Mouse (Mus musculus) stomach, embryonic 15.5 days (tissue): ENCODE results near the gene Rpp14. TPM values are rescaled to one million over a fixed set of nuclear protein-coding genes. Genes with fewer than 3 reads are reported as not detected.
A peak's percentile ranks its signal among the peaks of the same experiment; 100 is the strongest.

Source experiments
- ATAC-seq: fragments of 200-750 bp; cut with Nextera tagmentation; 2 replicates; pipeline ENCODE4 v1.8.0; 2017; ENCODE audit warnings: low read depth, moderate number of reproducible peaks, moderate TSS enrichment; ENCODE audit not compliant: insufficient read depth, low FRiP score
- H3K27ac ChIP-seq: fragments of 300-500 bp; sonication (generic); 2 replicates; pipeline ENCODE4 v1.5.1; 2015; ENCODE audit warnings: mild to moderate bottlenecking, inconsistent platforms
- H3K27me3 ChIP-seq: fragments of 300-500 bp; sonication (generic); replicated peaks from 2 replicates; pipeline ENCODE4 v1.6.1; 2015; ENCODE audit warnings: inconsistent platforms
- H3K36me3 ChIP-seq: fragments of 300-500 bp; sonication (generic); 2 replicates; pipeline ENCODE4 v1.6.1; 2015; ENCODE audit warnings: inconsistent platforms
- H3K4me1 ChIP-seq: fragments of 300-500 bp; sonication (generic); 2 replicates; pipeline ENCODE4 v1.6.1; 2015; ENCODE audit warnings: inconsistent platforms
- H3K4me2 ChIP-seq: fragments of 300-500 bp; sonication (generic); 2 replicates; pipeline ENCODE4 v1.6.1; 2015; ENCODE audit warnings: mild to moderate bottlenecking, inconsistent platforms
- H3K4me3 ChIP-seq: fragments of 300-500 bp; sonication (generic); replicated peaks from 2 replicates; pipeline ENCODE4 v1.5.1; 2015; ENCODE audit warnings: inconsistent platforms
- H3K9ac ChIP-seq: fragments of 300-500 bp; sonication (generic); 2 replicates; pipeline ENCODE4 v1.6.1; 2015; ENCODE audit warnings: inconsistent platforms
- H3K9me3 ChIP-seq: fragments of 300-500 bp; sonication (generic); 2 replicates; pipeline ENCODE4 v1.6.1; 2016; ENCODE audit warnings: inconsistent platforms
- whole genome bisulfite sequencing: fragments of 180-500 bp; shearing (Covaris S2); methylation state at CpG from one replicate; pipeline ENCODE4 v1.1.7; 2015; 5-methylcytosine and 5-hydroxymethylcytosine counted together
- polyA plus RNA-seq: library from polyadenylated mRNA; unstranded; fragments of >200 nt; fragmentation: Nextera tagmentation; extraction: Ambion mirVana; gene quantifications from 2 replicates; pipeline ENCODE4 v1.2.1, GENCODE M21; 2015

Rpp14 gene
- polyA plus RNA-seq, 1 experiment from 2014 or later = 52.3 TPM

DNA sequence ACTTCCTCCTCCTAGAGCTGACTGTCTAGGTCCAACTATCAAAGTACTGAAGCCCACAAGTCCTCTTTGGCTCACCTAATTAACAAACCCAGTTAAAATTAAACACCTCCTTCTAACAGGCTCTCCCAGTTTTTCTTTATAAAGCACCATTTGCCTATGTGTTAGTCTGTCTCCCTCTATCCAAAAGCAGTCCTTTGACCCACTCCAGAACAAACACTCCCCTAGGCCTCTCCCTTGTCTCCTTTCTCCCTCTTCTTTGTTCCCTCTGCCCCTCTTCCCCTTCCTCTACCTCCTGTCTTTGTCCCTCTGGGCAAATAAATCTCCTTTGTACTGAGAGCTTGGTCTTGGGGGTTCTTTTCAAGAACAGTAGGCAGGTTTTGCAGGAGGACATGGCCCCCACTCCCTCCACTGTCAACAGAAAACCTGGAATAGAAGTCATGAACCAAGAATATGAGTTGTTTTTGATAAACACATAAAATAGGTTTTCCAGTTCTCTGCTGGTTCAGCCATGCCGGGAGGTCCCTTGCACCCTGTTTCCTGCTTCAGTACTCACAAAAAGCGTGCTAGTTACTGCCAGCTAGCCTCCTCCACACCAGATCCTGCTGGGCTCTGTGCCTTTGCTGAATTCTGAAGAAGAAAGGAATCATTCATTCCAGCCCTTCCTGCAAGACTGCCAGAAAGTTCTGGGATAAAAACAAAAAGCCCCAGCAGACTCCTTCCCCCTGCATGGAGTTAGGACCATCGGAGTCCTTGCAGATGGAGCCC, 17.4 kb upstream of the Rpp14 start:
- Histone ChIP-seq H3K4me3 (no peak overlapping the region), H3K27me3 (no peaks in the 10 kb centered on the region), H3K9ac (no peak overlapping the region), H3K4me1 (no peaks in the 10 kb centered on the region), H3K27ac (no peak overlapping the region), H3K9me3 (no peaks in the 10 kb centered on the region), H3K4me2 (no peak overlapping the region), H3K36me3 (no peaks in the 10 kb centered on the region)
- ATAC-seq = no peak
- WGBS = 57% methylated on average over 3 of the region's 3 CpGs

GRCm38 (mm10) chr14:8063835-8064785, 16.1 kb upstream of the Rpp14 start:
- 82% methylated on average over 8 of the region's 8 CpGs for WGBS

GRCm38 (mm10) chr14:8080718-8081117, 551 bp downstream of the Rpp14 start:
- ATAC-seq = peak; percentile 48; the same call in 1 of the 2 replicates
- peak overlapping the region; percentile 89 for H3K4me2 ChIP-seq
- peak overlapping the region; percentile 79 for H3K4me3 ChIP-seq
- H3K27me3 ChIP-seq = no peaks in the 10 kb centered on the region
- H3K4me1 ChIP-seq = peaks cover 11% of the 10 kb centered on the region; the same call in 1 of the 2 replicates
- H3K9ac ChIP-seq = peak overlapping the region; percentile 78
- WGBS = 4% methylated on average over 11 of the region's 11 CpGs
- peak overlapping the region; percentile 98 for H3K27ac ChIP-seq
- 0 out of 2 replicates have a peak, but pooled peaks cover 8% of the 10 kb centered on the region for H3K36me3 ChIP-seq
- H3K9me3 ChIP-seq = no peaks in the 10 kb centered on the region

More at GRCm38 (mm10) chr14:8063835-8064785, 16.1 kb upstream of the Rpp14 start:
- ATAC-seq = 0 out of 2 replicates have a peak, but pooled peaks have one; percentile 22
- H3K27me3 ChIP-seq = no peaks in the 10 kb centered on the region
- H3K9ac ChIP-seq = no peak overlapping the region
- no peak overlapping the region for H3K4me2 ChIP-seq
- no peaks in the 10 kb centered on the region for H3K36me3 ChIP-seq
- no peak overlapping the region for H3K27ac ChIP-seq
- H3K4me3 ChIP-seq = no peak overlapping the region
- H3K4me1 ChIP-seq = no peaks in the 10 kb centered on the region
- H3K9me3 ChIP-seq = no peaks in the 10 kb centered on the region

- Histone ChIP-seq H3K4me2 (no peak overlapping the region), H3K27ac (no peak overlapping the region), H3K4me3 (no peak overlapping the region), H3K9me3 (no peaks in the 10 kb centered on the region), H3K9ac (no peak overlapping the region), H3K27me3 (no peaks in the 10 kb centered on the region), H3K36me3 (peaks cover 17% of the 10 kb centered on the region; the same call in 1 of the 2 replicates), H3K4me1 (peaks cover 11% of the 10 kb centered on the region; the same call in 1 of the 2 replicates)
- WGBS = 91% methylated on average over 1 of the region's 1 CpGs
- no peak for ATAC-seq
These were observed 2.8 kb downstream of the Rpp14 start for GRCm38 (mm10) chr14:8082949-8083348.

GRCm38 (mm10) chr14:8089016-8089415, 8.8 kb downstream of the Rpp14 start:
- Histone ChIP-seq H3K36me3 (peaks cover 33% of the 10 kb centered on the region), H3K9me3 (no peaks in the 10 kb centered on the region), H3K27me3 (no peaks in the 10 kb centered on the region), H3K9ac (no peak overlapping the region), H3K27ac (no peak overlapping the region), H3K4me3 (no peak overlapping the region), H3K4me2 (no peak overlapping the region), H3K4me1 (no peaks in the 10 kb centered on the region)
- ATAC-seq = no peak
- 84% methylated on average over 2 of the region's 2 CpGs for WGBS

GRCm38 (mm10) chr14:8092573-8092972, 12.4 kb downstream of the Rpp14 start:
- Histone ChIP-seq H3K36me3 (peaks cover 21% of the 10 kb centered on the region), H3K9me3 (no peaks in the 10 kb centered on the region), H3K4me1 (peaks cover 6% of the 10 kb centered on the region; the same call in 1 of the 2 replicates), H3K27me3 (no peaks in the 10 kb centered on the region), H3K4me2 (no peak overlapping the region), H3K9ac (no peak overlapping the region), H3K4me3 (no peak overlapping the region), H3K27ac (no peak overlapping the region)
- 87% methylated on average over 2 of the region's 2 CpGs for WGBS
- ATAC-seq = no peak

GRCm38 (mm10) chr14:8093427-8093826, 13.3 kb downstream of the Rpp14 start:
- Histone ChIP-seq H3K27ac (no peak overlapping the region), H3K9ac (no peak overlapping the region), H3K4me3 (no peak overlapping the region), H3K4me2 (no peak overlapping the region), H3K9me3 (no peaks in the 10 kb centered on the region), H3K4me1 (peaks cover 9% of the 10 kb centered on the region), H3K27me3 (no peaks in the 10 kb centered on the region), H3K36me3 (peaks cover 18% of the 10 kb centered on the region)
- no peak for ATAC-seq
- 66% methylated on average over 5 of the region's 5 CpGs for WGBS

DNA sequence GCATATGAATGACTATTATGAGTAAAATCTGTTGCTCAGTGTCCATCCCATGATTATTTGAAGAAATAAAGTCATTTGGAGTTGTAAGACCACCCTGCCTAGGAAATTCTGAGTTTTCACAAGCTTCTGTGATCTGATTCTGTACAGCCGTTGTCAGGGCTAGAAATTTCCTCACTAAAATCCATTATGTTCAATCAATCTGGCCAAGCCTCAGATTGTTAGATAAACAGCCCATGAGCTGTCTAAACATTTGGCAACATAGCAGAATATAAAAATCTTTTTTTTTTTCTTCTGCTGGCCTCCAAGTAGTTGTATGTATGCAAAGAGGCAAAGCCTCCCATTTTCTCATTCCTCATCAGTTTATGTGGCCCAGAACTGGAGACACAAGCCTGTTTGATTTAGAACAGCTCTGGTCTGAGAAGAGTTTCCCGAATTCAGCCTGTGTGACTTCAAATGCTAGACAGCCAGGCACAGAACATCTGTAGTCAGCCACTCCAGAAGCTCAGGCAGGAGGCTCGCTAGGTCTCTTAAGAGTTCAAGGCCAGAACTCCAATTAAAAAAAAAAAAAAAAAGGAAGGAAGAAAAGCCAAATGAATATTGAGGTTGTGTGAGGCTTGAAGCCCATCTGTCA, 14.9 kb downstream of the Rpp14 start:
- peaks cover 9% of the 10 kb centered on the region for H3K4me1 ChIP-seq
- H3K27ac ChIP-seq = peak overlapping the region; percentile 88
- peaks cover 2% of the 10 kb centered on the region; the same call in 1 of the 2 replicates for H3K36me3 ChIP-seq
- H3K9me3 ChIP-seq = no peaks in the 10 kb centered on the region
- WGBS = 28% methylated on average over 3 of the region's 3 CpGs
- H3K4me3 ChIP-seq = no peak overlapping the region
- no peak overlapping the region; the same call in 1 of the 2 replicates for H3K4me2 ChIP-seq
- no peak for ATAC-seq
- H3K9ac ChIP-seq = no peak overlapping the region
- no peaks in the 10 kb centered on the region for H3K27me3 ChIP-seq

DNA sequence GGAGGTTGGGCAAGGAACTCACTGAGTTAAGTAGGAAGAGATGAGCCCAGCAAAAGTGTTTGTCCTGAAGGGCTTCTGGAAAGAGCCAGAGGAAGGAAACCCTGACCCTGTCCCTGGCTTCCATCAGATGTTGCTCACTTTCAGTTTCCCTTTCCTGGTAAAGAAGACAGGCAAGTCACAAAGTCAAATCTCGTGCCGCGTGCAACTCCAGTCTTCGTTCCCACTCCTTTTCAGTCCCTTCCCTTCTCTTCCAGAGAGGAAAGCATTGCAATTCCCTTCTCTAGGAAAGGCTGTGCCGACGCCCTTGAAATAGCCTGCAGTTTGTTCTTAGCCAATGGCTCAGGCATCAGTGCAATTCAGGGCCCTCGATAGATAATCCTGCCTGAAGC, 15.4 kb downstream of the Rpp14 start:
- WGBS = 39% methylated on average over 7 of the region's 7 CpGs
- no peak overlapping the region for H3K9ac ChIP-seq
- ATAC-seq = no peak
- H3K27me3 ChIP-seq = no peaks in the 10 kb centered on the region
- no peaks in the 10 kb centered on the region for H3K9me3 ChIP-seq
- peaks cover 9% of the 10 kb centered on the region for H3K4me1 ChIP-seq
- peak overlapping the region; percentile 88 for H3K27ac ChIP-seq
- no peak overlapping the region for H3K4me3 ChIP-seq
- H3K36me3 ChIP-seq = no peaks in the 10 kb centered on the region
- peak overlapping the region; percentile 35 for H3K4me2 ChIP-seq

- Histone ChIP-seq H3K4me2 (peak within 1 kb of the TSS; percentile 80), H3K4me1 (peaks cover 9% of the 10 kb centered on the region), H3K9ac (peak within 1 kb of the TSS; percentile 79), H3K27ac (0 out of 2 replicates have a peak within 1 kb of the TSS, but pooled peaks have one; percentile 52), H3K4me3 (peak within 1 kb of the TSS; percentile 84), H3K36me3 (no peaks in the 10 kb centered on the region), H3K9me3 (no peaks in the 10 kb centered on the region), H3K27me3 (no peaks in the 10 kb centered on the region)
- peak; percentile 91 for ATAC-seq
- WGBS = under 1% methylated on average over 80 of the region's 89 CpGs
These were observed 18.0 kb downstream of the Rpp14 start, which contains the start of gene Pxk for GRCm38 (mm10) chr14:8097978-8098686. Gene Pxk (plus strand): TSS chr14:8098211.

GRCm38 (mm10) chr14:8098687-8098995, 18.5 kb downstream of the Rpp14 start:
- Histone ChIP-seq H3K4me1 (peaks cover 9% of the 10 kb centered on the region), H3K27ac (0 out of 2 replicates have a peak overlapping the region, but pooled peaks have one; percentile 52), H3K27me3 (no peaks in the 10 kb centered on the region), H3K9me3 (no peaks in the 10 kb centered on the region), H3K36me3 (no peaks in the 10 kb centered on the region), H3K4me3 (peak overlapping the region; percentile 84), H3K9ac (peak overlapping the region; percentile 79), H3K4me2 (peak overlapping the region; percentile 80)
- 2% methylated on average over 5 of the region's 5 CpGs for WGBS
- ATAC-seq = no peak
